Mouse (Mus musculus) ES-E14 (cell line): ENCODE data around the gene Zfp317.
"Not testable (repeated sequence)": the region's sequence is repeated elsewhere in the genome, so short reads cannot be mapped to it uniquely, and the experiment has no call there.

Experiments
- CHD2 ChIP-seq: IDR thresholded peaks from 2 replicates; pipeline ENCODE4 v1.6.1; 2014; ENCODE audit warnings: mild to moderate bottlenecking, low read depth, low read length, inconsistent platforms
- HCFC1 ChIP-seq: IDR thresholded peaks from 2 replicates; pipeline ENCODE4 v1.6.1; 2012; ENCODE audit warnings: low read length, inconsistent platforms, borderline replicate concordance; ENCODE audit not compliant: insufficient read depth
- MAFK ChIP-seq: IDR thresholded peaks from 2 replicates; pipeline ENCODE4 v1.6.1; 2014; ENCODE audit warnings: mild to moderate bottlenecking, low read depth, low read length, inconsistent platforms; ENCODE audit not compliant: insufficient read depth
- ZC3H11A ChIP-seq: IDR thresholded peaks from 2 replicates; pipeline ENCODE4 v1.6.1; 2012; ENCODE audit warnings: low read depth, mild to moderate bottlenecking, inconsistent platforms, low read length, borderline replicate concordance

DNA sequence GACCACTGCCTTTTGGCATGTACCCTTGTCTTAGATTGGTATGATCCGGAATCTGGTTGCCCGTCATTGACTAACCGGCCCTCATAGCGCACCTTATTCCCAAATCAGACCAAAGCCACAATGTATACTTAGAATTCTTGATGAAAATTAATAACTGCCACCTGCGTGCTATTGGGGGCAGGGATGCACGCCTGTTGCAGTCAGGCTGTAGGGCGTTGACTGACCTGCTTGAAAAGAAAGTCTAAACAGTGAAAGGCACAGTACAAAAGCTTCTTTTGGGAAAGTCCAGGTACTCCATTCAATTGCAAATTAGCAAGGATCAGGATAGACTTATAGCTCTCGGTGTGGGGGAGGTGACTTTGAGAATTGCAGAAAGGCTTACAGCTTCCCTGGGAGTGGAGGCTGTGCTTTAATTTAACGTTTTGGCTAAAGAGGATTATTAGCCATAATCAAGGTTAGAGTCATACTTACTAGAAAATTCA, 73.0 kb downstream of the Zfp317 start:
- TF ChIP-seq HCFC1, ZC3H11A, MAFK: not testable (repeated sequence)
- peak; percentile 50; the same call in 1 of the 2 replicates for TF ChIP-seq CHD2
